Mouse (Mus musculus): ENCODE measurements around the gene Rfc5.

GRCm38 (mm10) chr5:117359497-117360227 lies 29.2 kb downstream of the Rfc5 start:
- TF ChIP-seq CTCF (IDR thresholded peaks at IDR 0.05; ENCODE audit: extremely low read depth, insufficient read depth, low read length) (no peak), POLR2A (IDR thresholded peaks at IDR 0.05; ENCODE audit: extremely low read depth, insufficient read depth, low read length) (no peak)
